Mouse (Mus musculus): Measurements from ENCODE around the gene Amot. TPM values are rescaled to one million over a fixed set of nuclear protein-coding genes. Genes with fewer than 3 reads are reported as not detected.

Gene Amot
- polyA plus RNA-seq, 1 experiment from 2014 or later: 40.6 TPM

DNA sequence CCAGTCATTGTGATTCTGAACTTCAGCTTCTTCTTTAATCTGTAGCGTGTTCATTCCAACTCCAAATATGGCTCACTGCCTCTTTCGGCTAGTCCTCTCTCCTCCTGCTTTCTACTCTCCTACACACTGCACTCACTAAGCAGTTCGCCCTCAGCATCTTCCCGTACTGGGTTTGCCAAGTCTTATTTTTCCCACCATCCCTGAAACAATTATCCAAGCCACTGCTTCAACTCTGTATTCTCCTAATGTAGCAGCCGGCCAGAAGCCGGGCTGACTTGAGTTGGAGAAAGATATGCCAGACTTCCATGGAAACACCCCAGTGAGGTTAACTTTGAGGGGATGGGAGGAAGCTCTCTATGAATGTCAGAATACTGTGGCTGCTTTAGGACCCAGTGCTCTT is 36.7 kb downstream of the Amot start:
- no peaks in the 10 kb centered on the region for H3K9me3 ChIP-seq
- 90% methylated on average over 6 of the region's 6 CpGs for WGBS
- H3K4me3 ChIP-seq: no peak overlapping the region
- no peaks in the 10 kb centered on the region for H3K4me1 ChIP-seq
- DNase-seq (ENCODE audit: low spot score): no peak
- peaks cover 30% of the 10 kb centered on the region for H3K27me3 ChIP-seq (replicated peaks; ENCODE audit: low read depth, poor library complexity, severe bottlenecking)
- no peak overlapping the region for H3K27ac ChIP-seq (replicated peaks)
- H3K36me3 ChIP-seq (replicated peaks): peaks cover 28% of the 10 kb centered on the region

DNA sequence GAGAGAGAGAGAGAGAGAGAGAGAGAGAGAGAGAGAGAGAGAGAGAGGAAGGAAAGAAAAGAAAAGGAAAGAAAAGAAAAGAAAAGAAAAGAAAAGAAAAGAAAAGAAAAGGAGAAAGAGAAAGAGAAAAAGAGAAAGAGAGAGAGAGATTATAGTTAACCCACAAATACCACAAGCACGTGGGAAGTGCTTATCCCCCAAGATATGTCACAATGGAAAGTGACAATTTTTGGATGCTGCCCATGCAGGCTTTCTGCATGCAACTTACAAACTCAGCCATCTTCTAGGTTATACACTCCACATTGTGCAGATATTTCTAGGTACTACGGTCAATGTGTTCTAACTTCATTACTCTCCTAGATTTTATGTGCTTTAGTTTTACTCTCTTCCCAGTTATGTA is 41.5 kb downstream of the Amot start:
- H3K4me1 ChIP-seq: no peaks in the 10 kb centered on the region
- H3K4me3 ChIP-seq: no peak overlapping the region
- no peak for DNase-seq (ENCODE audit: low spot score)
- no peak overlapping the region for H3K27ac ChIP-seq (replicated peaks)
- no peaks in the 10 kb centered on the region for H3K9me3 ChIP-seq
- 87% methylated on average over 2 of the region's 2 CpGs for WGBS
- H3K27me3 ChIP-seq (replicated peaks; ENCODE audit: low read depth, poor library complexity, severe bottlenecking): peaks cover 49% of the 10 kb centered on the region
- H3K36me3 ChIP-seq (replicated peaks): peaks cover 21% of the 10 kb centered on the region

DNA sequence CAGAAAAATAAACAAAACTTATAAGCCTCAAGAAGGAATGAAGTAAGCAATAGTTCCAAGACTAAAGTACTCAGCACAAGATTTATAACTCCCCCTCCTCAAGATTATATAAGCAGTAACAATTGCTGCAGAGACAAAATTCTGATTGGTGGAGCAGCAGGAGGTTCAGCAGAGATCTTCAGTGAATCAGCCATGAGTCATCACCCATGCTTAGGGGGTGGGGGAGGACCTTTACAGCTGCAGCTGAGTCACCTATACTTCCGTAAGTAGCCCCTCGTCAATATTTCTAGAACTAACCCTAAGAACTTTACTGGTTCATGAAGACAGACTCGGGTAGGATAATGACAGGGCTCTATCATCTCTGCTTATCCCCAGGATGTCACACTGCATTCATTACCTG is 43.6 kb downstream of the Amot start:
- 88% methylated on average over 3 of the region's 3 CpGs for WGBS
- H3K4me1 ChIP-seq: no peaks in the 10 kb centered on the region
- no peak overlapping the region for H3K27ac ChIP-seq (replicated peaks)
- DNase-seq (ENCODE audit: low spot score): no peak
- H3K9me3 ChIP-seq: no peaks in the 10 kb centered on the region
- H3K4me3 ChIP-seq: no peak overlapping the region
- H3K27me3 ChIP-seq (replicated peaks; ENCODE audit: low read depth, poor library complexity, severe bottlenecking): peaks cover 45% of the 10 kb centered on the region
- H3K36me3 ChIP-seq (replicated peaks): peaks cover 26% of the 10 kb centered on the region

DNA sequence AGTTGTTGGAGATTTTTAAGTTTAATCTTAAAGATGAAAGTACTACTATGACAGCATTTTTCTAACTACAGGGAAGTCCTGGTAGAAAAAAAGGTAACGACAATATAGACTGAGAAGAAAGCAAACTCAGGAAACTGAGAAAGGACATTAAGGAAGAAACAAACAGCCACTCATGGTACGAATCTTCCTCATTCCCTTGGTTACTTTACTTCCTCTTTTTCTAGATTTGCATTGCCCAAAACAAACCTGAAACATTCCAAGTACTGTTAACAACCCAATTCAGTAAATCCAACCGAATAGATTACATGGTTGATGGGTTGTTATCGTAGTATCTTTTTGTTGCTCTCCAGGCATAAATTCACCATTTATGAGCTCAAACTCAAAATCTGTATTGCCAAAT is 48.7 kb downstream of the Amot start:
- H3K27ac ChIP-seq (replicated peaks): no peak overlapping the region
- no peaks in the 10 kb centered on the region for H3K4me1 ChIP-seq
- no peaks in the 10 kb centered on the region for H3K9me3 ChIP-seq
- H3K4me3 ChIP-seq: no peak overlapping the region
- WGBS: 90% methylated on average over 4 of the region's 4 CpGs
- H3K36me3 ChIP-seq (replicated peaks): peaks cover 58% of the 10 kb centered on the region
- no peak for DNase-seq (ENCODE audit: low spot score)
- peaks cover 40% of the 10 kb centered on the region for H3K27me3 ChIP-seq (replicated peaks; ENCODE audit: low read depth, poor library complexity, severe bottlenecking)

DNA sequence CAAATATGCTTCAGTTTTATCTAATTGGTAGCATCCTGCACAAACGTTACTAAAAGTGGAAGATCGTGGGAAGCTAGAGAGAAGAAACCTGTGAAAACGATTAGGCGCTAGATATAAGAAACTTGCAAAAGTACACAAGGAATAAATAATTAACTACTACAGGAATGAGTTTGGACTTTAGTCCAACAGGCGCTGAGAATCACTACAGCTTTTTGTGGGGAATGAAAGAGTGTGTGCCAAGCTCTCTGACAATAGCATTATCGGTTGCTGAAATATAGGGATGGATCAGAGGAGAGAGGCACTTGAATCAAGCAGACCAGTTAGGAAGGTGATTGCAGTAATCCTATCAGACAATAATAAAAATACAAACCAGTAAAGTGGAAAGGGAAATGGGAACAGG is 49.4 kb downstream of the Amot start:
- peaks cover 44% of the 10 kb centered on the region for H3K27me3 ChIP-seq (replicated peaks; ENCODE audit: low read depth, poor library complexity, severe bottlenecking)
- WGBS: 94% methylated on average over 6 of the region's 6 CpGs
- H3K4me3 ChIP-seq: no peak overlapping the region
- no peaks in the 10 kb centered on the region for H3K9me3 ChIP-seq
- DNase-seq (ENCODE audit: low spot score): no peak
- no peaks in the 10 kb centered on the region for H3K4me1 ChIP-seq
- H3K27ac ChIP-seq (replicated peaks): no peak overlapping the region
- peaks cover 64% of the 10 kb centered on the region for H3K36me3 ChIP-seq (replicated peaks)

DNA sequence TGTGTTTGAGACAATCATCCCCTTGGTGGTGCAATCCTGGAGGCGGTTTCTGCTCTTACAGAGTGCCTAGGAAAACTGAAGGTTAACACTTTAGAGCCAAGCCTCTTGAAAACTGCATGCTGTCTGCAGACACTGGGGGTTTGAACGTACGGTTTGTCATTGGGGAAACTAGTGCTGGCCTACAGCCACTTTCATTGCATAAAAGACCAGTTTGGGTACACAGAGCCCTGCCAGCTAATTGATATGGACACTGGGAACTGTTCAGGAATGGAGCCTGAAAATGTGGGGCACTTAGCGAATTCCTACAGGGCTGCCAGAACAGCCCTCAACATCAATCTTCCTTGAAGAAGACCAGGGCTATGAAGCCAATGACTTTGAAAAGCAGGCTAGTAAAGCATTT is 50.2 kb downstream of the Amot start:
- no peak for DNase-seq (ENCODE audit: low spot score)
- peaks cover 39% of the 10 kb centered on the region for H3K27me3 ChIP-seq (replicated peaks; ENCODE audit: low read depth, poor library complexity, severe bottlenecking)

DNA sequence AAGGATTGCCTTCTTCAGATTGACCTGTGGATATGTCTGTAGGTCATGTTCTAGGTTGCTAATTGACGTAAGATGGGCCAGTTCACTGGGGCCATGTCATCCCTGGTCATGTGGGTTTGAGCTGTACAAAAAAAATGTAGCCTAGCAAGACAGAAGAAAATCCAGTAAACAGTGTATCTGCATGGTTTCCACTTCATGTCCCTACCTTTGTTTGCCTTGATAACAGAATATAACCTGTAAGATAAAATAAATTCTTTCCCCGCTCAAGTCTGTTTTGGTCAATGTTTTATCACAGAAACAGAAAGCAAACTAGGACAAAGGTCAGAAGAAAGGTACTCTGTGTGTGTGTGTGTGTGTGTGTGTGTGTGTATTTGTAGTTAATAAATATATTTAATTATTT is 63.5 kb downstream of the Amot start:
- 93% methylated on average over 2 of the region's 2 CpGs for WGBS
- no peak for DNase-seq (ENCODE audit: low spot score)
- H3K27ac ChIP-seq (replicated peaks): no peak overlapping the region
- no peaks in the 10 kb centered on the region for H3K9me3 ChIP-seq
- H3K4me1 ChIP-seq: no peaks in the 10 kb centered on the region
- peaks cover 4% of the 10 kb centered on the region; the same call in 1 of the 2 replicates for H3K27me3 ChIP-seq (replicated peaks; ENCODE audit: low read depth, poor library complexity, severe bottlenecking)
- no peak overlapping the region for H3K4me3 ChIP-seq
- H3K36me3 ChIP-seq (replicated peaks): 0 out of 2 replicates have a peak, but pooled peaks cover 4% of the 10 kb centered on the region

More for the DNA sequence above, 50.2 kb downstream of the Amot start:
- WGBS: 88% methylated on average over 4 of the region's 4 CpGs
- Histone ChIP-seq H3K9me3 (no peaks in the 10 kb centered on the region), H3K36me3 (replicated peaks) (peaks cover 69% of the 10 kb centered on the region), H3K27ac (replicated peaks) (no peak overlapping the region), H3K4me1 (no peaks in the 10 kb centered on the region), H3K4me3 (no peak overlapping the region)

DNA sequence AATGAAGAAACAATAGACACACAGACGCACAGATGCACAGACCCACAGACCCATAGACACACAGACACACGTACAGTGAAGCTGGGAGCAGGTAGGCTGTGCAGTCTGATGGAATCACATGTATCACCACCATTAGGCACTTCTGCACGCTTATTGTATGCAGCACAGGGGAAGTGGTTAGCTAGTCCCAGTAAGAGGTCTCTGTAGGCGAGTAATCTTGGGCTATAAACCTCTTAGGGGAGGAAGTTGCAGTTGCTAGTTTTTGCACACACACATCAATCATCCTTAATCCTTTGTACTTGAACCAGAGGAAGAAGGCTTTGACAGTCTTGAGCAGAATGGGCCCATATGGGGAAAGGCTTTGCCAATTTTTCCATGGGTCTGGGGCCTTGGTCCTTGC is 71.3 kb downstream of the Amot start:
- Histone ChIP-seq H3K4me3 (no peak overlapping the region), H3K36me3 (replicated peaks) (no peaks in the 10 kb centered on the region), H3K27me3 (replicated peaks; ENCODE audit: low read depth, poor library complexity, severe bottlenecking) (peaks cover 42% of the 10 kb centered on the region), H3K4me1 (no peaks in the 10 kb centered on the region), H3K27ac (replicated peaks) (no peak overlapping the region), H3K9me3 (no peaks in the 10 kb centered on the region)
- WGBS: 81% methylated on average over 4 of the region's 4 CpGs
- no peak for DNase-seq (ENCODE audit: low spot score)

DNA sequence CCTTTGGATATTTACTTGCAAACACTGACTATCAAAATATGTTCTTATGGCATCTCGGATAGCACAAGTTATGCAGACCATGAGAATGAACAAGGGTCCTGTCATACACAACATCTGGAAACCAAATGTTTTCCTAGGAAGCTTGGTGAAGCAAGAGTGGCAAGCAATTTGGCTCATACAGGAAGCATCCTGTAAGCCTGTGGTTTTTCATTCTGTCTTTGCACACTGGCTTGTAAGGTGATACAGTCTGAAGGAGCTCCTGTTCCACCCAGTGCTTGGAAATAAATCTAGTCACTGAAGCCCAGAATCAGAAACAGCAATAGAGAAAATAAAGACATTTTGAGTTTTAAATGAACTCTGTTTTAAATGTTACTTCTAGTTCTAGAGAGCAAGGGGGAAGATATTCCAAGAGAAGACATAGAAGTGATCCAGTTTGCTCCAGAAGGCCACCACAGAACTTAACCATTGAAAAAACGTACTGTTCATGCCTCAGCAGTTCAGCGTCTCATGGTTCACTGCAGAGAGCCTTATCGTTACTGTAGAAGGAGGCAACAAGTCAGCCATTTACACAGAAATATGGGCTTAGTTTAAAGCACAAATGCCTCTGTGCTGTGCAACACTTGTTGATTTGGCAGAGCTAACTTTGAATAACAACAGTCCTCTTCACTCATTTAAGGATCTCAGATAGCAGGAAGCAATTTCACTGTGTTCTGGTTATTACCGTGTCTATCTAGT is 74.0 kb downstream of the Amot start:
- WGBS: 73% methylated on average over 5 of the region's 5 CpGs
- DNase-seq (ENCODE audit: low spot score): no peak
- Histone ChIP-seq H3K9me3 (no peaks in the 10 kb centered on the region), H3K27ac (replicated peaks) (no peak overlapping the region), H3K4me1 (no peaks in the 10 kb centered on the region), H3K4me3 (no peak overlapping the region), H3K27me3 (replicated peaks; ENCODE audit: low read depth, poor library complexity, severe bottlenecking) (peaks cover 36% of the 10 kb centered on the region), H3K36me3 (replicated peaks) (no peaks in the 10 kb centered on the region)

DNA sequence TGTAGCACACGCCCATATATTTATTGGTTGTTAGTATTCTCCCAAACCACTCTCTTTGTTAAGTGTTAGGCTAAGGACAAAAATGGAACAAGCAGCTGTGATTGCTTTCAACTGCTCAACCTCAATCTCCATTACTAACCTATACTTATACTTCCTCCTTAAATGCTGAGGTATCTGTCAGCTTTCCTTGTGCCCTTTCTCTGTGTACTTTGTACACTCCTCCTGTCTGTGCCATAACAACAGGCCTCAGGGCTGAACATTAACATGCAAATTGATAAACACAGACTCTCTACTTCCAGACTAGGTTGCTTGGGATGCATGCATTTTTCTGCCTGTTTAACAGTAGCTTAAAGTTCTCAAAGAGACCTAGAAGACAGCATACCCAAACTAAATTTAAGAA is 76.2 kb downstream of the Amot start:
- H3K27ac ChIP-seq (replicated peaks): no peak overlapping the region
- no peaks in the 10 kb centered on the region for H3K4me1 ChIP-seq
- H3K9me3 ChIP-seq: no peaks in the 10 kb centered on the region
- H3K4me3 ChIP-seq: no peak overlapping the region
- H3K27me3 ChIP-seq (replicated peaks; ENCODE audit: low read depth, poor library complexity, severe bottlenecking): peaks cover 22% of the 10 kb centered on the region
- 77% methylated on average over 1 of the region's 1 CpGs for WGBS
- no peaks in the 10 kb centered on the region for H3K36me3 ChIP-seq (replicated peaks)
- DNase-seq (ENCODE audit: low spot score): no peak

DNA sequence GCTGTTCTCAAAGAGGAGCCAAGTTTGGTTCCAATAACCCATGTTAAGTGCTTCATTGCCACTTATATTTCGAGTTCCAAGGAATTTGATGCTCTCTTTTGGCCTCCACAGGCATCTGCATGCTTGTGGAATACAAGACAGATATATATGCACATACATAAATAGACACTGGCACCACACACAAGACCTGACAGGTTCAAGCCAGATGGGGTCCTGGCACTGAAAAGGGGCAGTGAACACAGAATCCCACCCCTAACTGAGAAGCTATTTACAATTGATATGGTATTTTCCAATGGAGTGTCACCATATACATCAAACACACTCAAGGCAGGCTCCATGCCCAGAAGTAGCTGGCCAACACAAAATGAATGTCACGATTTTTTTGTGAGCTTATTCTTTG is 81.0 kb downstream of the Amot start:
- H3K4me3 ChIP-seq: no peak overlapping the region
- no peaks in the 10 kb centered on the region for H3K4me1 ChIP-seq
- no peaks in the 10 kb centered on the region for H3K9me3 ChIP-seq
- no peaks in the 10 kb centered on the region for H3K36me3 ChIP-seq (replicated peaks)
- WGBS: 48% methylated on average over 2 of the region's 2 CpGs
- no peaks in the 10 kb centered on the region; the same call in none of the 2 replicates for H3K27me3 ChIP-seq (replicated peaks; ENCODE audit: low read depth, poor library complexity, severe bottlenecking)
- DNase-seq (ENCODE audit: low spot score): no peak
- H3K27ac ChIP-seq (replicated peaks): no peak overlapping the region

DNA sequence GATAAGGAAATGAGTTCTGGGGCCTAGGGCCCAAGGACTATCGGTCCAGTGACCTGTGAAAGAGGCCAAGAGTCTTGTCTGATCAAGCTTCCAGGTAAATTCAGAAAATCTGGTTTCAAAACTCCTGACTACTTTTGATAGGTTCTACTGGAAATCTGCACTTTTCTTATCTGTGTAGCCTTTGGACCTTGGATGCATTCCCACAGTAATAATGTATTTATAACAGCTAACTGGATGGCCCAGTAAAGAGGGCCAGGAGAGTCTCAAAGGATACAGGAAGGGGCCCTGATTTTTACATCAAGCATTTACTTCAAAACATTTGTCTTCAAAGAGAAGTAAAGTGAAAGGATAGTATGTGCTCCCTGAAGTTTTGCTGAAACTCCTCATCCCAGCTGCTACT is 90.7 kb downstream of the Amot start:
- H3K4me1 ChIP-seq: no peaks in the 10 kb centered on the region
- WGBS: 90% methylated on average over 1 of the region's 1 CpGs
- H3K27ac ChIP-seq (replicated peaks): no peak overlapping the region
- no peaks in the 10 kb centered on the region for H3K9me3 ChIP-seq
- H3K27me3 ChIP-seq (replicated peaks; ENCODE audit: low read depth, poor library complexity, severe bottlenecking): peaks cover 28% of the 10 kb centered on the region
- H3K4me3 ChIP-seq: no peak overlapping the region
- H3K36me3 ChIP-seq (replicated peaks): no peaks in the 10 kb centered on the region
- no peak for DNase-seq (ENCODE audit: low spot score)

DNA sequence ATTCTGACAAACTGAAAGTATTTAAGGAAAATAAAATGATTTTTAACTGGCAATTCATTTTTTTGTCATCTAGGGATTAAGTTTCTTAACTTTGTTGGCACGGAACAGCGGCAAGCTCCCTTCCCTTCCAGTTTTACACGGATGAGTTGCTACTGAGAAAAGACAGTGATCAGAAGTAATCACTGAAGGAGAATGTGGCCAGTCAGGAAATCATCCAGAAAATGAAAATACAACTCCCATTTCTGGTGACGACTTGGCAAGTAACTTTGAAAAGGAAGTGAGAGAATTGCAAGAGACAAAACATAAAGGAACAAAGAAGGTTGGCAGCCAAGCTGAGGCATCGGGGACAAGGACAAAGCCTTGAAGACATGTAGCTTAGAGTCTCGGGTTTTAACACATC is 93.6 kb downstream of the Amot start:
- 46% methylated on average over 6 of the region's 6 CpGs for WGBS
- Histone ChIP-seq H3K36me3 (replicated peaks) (no peaks in the 10 kb centered on the region), H3K27me3 (replicated peaks; ENCODE audit: low read depth, poor library complexity, severe bottlenecking) (peaks cover 35% of the 10 kb centered on the region; the same call in 1 of the 2 replicates), H3K4me3 (no peak overlapping the region), H3K4me1 (no peaks in the 10 kb centered on the region), H3K9me3 (no peaks in the 10 kb centered on the region), H3K27ac (replicated peaks) (no peak overlapping the region)
- DNase-seq (ENCODE audit: low spot score): no peak

Measured in embryonic facial prominence, embryonic 10.5 days (tissue).